Mouse (Mus musculus): ENCODE results near the gene Sart3.
"Not testable (repeated sequence)": the region's sequence is repeated elsewhere in the genome, so short reads cannot be mapped to it uniquely, and the experiment has no call there.

Gene Sart3

DNA sequence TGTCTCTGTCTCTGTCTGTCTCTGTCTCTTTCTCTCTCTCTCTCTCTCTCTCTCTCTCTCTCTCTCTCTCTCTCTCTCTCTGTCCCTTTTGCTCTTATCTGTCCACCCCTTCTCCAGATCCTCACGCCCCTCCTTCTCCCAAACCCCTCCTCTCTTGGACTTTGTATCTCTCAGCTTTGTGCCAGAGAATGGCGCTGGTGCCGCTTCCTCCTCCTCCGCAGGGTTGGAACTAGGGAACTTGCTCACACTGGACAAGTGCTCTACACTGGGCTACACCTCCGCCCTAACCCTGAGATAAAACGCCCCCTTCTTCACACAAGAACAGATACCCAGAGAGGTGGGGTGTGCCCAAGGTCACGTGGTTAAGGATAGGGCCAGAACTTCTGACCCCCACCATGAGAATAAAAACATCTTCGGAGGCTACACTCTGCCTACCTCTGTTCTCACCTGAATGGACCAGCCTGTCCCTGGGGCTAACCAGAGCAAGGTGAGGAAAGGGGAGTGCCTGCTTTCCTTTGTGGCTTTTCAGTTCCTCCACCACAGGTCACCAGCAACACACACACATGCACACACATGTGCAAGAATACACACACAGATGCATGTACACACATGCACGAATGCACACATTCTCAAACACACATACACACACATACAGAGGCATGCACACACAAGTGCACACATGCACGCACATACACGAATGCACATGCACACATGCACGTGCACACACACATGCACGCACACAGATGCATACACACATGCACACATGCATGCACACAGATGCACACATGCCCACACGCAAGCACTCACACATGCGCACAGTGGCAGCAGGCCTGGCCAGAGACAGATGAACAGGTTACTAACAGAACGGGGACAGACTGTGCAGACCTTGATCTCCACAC lies 19.1 kb upstream of the Sart3 start:
- no peak for DNase-seq (ENCODE audit: low read depth in 1 of 2, low spot score in 2 of 2)

DNA sequence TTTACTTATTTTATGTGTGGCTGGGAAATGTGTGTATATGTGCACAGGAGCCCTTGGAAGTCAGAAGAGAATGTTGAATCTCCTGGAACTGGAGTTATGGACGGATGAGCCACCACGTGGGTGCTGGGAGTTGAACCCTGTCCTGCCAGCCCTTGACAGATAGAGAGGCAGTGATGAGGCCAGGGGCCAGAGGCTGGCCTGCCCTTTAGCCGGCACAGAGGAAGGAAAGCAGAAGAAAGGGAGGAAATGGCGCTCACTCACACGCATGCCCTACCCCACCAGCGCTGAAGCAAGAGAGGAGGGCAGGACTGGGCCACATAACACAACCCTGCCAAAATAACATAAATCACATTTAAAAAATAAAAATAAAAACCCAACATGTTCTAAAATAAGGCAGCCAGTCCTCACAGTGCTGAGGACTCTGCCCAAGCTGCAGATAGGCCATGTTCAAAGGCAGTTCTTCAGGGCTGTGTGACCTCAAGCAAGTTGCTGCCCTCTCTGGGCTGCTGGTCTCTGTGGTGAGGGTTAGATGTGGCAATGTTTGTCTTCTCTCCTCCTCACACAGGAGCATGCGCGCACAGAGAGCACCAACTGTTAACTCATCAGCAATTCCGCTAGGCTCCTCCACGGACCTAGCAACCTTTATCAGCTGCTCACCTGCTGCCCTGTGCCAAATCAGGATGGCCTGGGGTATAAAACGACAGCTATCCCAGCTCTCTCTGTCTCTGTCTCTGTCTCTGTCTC lies 18.3 kb upstream of the Sart3 start:
- no peak for DNase-seq (ENCODE audit: low read depth in 1 of 2, low spot score in 2 of 2)

DNA sequence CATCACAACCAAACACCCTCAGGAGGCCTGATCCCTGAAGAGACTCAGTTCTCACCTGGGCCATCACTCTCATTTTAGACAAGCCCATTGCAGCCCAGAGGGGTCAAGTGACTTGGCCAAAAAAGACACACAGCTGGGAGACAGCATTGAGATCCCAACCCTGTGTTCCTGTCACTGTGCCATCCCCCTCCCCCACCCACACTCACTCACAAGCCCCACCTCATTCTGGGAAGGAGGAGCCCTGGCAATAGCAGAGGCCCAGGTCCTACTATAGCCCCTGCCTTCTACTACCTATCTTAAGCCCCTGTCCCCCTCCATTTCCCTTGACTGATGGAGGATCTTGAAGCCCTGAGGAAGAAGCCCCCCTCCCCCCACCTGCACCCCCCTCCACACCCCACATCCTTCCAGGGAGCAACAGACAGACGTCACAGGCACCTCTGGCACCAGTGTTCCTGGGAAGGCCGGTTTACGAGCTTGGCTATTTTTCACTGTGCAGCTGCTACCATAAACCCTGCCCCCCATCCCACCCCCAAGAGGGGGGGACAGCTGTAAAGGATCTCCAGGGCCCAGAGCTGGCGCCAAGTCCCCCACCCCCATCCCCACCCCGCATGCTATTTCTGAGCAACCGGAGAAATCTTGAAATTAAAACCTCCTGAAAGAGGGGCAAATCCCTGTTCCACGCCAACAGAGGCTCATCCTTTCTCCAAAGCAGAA lies 16.9 kb upstream of the Sart3 start:
- DNase-seq (ENCODE audit: low read depth in 1 of 2, low spot score in 2 of 2): no peak

DNA sequence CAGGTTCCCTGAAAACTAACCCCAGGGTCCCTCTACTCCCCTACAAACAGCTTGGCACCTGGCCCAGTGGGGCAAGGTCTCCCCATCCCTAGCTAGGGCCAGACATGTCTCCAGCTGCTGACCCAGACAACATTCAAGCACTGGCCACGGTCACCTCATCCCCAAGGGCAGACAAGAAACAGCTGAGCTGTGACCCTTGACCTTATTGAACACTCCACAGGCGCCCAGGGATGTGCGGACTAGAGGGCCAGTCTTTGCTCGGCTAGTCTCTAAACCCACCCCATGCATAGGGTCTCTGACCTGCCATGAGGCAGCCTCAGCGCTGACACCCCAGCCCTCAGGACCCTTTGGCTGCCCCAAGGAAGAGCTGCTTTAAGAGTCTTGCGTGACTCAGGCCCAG lies 16.3 kb upstream of the Sart3 start:
- DNase-seq (ENCODE audit: low read depth in 1 of 2, low spot score in 2 of 2): no peak

DNA sequence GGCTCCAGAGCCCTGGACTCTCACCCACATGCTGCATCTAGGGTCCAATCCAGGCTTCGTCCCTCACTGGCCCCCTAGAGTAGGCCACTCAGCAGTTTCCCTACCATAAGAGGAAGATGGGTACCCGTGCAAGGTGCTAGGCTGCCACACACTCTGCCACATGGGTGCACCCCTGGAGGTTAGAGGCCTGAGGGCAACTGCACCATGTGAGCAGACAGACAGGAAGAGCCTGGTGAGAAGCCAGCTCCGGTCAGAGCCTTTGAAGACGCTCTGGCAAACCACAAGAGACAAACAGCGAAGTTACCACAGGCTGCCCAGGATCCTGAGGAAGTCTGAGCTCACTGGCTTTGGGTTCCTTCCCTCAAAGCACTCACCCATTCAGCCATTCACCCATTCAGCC lies 14.7 kb upstream of the Sart3 start:
- no peak for DNase-seq (ENCODE audit: low read depth in 1 of 2, low spot score in 2 of 2)

DNA sequence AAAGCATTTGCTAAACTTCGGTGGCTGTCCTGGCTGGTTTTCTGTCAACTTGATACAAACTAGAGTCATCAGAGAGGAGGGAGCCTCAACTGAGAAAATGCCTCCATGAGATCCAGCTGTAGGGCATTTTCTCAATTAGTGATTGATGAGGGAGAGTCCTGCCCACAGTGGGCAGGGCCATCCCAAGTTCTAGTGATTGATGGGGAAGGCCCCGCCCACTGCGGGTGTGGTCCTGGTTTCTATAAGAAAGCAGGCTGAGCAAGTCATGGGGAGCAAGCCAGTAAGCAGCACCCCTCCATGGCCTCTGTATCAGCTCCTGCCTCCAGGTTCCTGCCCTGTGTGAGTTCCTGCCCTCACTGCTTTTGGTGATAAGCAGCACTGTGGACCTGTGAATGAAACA lies 11.8 kb upstream of the Sart3 start:
- not testable (repeated sequence) for DNase-seq (ENCODE audit: low read depth in 1 of 2, low spot score in 2 of 2)

DNA sequence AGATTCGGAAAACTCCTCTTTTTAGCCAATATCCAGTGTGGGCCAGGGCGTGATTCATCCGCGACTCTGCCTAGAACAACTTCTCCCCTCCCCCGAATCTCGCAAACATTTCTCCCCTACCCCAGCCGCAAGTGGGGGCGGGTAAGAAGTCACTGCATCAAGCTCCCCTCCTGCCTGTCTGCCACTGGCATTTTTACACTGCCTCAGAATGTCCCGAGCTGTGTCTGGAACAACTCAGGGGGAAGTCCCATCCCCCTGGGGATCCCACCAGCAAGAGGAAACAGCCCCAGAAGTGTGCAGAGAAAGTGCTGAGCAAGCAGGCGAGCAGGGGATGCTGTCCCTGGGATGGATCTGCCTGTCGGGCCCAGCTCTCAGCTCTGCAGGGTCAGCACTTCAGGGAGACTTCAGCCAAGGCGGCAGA lies 11.3 kb upstream of the Sart3 start:
- DNase-seq (ENCODE audit: low read depth in 1 of 2, low spot score in 2 of 2): no peak

DNA sequence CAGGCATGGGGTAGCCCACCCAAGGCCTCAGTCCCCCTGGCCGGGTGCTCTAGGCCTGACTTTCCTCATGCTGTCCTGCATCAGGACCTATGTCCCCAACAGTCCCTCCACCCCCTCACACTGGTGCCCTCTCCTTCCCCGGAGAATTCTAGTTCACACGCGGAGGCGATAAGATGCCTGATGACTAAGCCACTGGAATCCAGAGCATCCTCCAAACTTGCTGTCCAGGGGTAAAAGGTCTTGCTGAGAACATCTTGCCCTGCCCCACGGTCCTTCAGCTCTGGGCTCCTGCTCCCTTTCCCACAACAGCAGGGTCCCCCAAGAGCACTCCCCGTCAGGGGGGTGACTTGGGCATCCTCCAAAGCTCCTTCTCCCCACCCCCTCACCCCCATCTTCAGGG lies 10.3 kb upstream of the Sart3 start:
- DNase-seq (ENCODE audit: low read depth in 1 of 2, low spot score in 2 of 2): no peak

DNA sequence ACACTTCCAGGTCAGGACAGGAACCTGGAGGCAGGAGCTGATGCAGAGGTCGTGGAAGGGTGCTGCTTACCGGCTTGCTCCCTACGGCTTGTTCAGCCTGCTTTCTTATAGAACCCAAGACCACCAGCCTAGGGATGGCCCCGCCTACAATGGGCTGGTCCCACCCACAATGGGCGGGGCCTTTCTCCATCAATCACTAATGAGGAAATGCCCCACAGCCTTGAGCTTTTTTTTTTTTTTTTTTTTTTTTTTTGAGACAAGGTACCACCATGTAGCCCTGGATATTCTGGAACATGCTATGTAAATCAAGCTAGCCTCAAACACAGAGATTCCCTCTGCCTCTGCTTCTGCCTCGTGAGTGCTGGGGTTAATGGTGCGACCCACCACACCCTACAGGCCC lies 9.6 kb upstream of the Sart3 start:
- DNase-seq (ENCODE audit: low read depth in 1 of 2, low spot score in 2 of 2): no peak

DNA sequence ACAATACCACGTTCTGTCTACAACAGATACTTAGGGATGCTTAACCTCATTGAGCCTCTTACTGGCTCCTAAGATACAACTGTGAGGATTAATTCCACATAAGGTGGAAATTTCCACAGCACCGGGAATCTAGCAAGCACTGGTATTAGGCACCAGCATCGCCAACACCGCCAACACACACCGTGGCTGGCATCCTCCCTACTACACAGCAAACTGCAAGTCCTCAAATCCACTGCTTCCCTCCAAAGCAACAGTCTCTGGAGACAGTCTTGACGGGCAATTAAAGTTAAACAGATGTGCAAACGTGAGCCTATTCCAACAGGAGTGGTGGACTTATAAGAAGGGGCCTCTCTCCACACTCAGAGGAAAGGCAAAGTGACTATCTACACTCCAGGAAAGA lies 8.9 kb upstream of the Sart3 start:
- DNase-seq (ENCODE audit: low read depth in 1 of 2, low spot score in 2 of 2): no peak

DNA sequence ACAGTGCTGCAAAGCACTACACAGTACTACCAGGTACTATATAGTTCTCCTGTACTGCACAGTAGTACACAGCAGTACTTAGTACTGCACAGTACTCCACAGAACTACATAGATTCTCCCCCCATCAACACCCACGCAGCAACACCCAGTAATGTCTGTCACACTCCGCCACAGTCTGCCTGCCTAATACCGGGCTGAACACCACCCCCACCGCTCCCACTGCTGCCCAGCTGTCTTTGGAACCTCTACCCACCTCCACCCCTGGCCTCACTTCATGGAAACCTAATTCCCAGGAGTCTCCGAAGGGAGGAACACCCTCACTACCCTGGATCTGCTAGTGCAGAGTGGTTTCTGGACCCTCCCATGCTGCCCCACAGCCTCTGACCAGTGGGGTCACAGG lies 8.5 kb upstream of the Sart3 start:
- no peak for DNase-seq (ENCODE audit: low read depth in 1 of 2, low spot score in 2 of 2)

DNA sequence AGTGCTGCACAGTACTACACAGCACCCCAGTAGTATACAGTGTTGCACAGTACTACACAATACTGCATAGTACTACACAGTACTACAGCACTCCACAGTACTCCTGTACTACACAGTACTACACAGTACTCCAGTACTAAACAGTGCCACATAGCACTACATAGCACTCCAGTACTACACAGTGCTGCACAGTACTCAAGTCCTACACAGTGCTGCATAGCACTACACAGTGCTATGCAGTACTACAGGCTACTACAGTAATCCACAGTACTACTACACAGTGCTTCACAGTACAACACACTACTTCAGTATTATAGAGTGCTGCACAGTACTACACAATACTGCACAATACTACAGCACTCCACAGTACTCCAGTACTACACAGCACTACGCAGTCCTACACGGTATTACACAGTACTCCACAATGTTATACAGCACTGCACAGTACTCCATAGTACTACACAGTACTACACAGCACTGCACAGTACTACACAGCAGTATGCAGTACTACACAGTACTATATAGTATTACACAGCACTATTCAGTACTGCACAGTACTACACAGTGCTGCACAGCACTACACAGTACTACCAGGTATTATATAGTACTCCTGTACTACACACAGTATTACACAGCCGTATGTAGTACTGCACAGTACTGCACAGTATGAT lies 7.9 kb upstream of the Sart3 start:
- DNase-seq (ENCODE audit: low read depth in 1 of 2, low spot score in 2 of 2): no peak

DNA sequence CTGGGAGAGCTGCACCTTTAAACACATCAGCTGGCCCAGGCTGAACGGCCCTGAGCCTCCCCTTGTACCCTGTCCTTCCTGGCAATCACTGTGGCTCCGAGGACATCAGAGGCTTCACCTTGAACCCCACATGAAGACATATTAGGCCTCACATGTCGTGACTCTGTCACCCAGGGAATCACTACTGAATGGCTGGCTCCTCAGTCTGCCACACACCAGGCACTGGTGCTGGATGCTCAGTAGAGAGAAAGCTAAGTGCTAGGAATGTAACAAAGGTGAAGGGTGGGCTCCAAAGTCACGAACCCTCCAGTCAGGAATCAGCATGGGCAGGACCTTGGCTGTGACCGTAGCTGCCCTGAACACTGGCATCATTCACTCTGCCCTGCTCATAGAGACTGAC lies 7.3 kb upstream of the Sart3 start:
- no peak for DNase-seq (ENCODE audit: low read depth in 1 of 2, low spot score in 2 of 2)

DNA sequence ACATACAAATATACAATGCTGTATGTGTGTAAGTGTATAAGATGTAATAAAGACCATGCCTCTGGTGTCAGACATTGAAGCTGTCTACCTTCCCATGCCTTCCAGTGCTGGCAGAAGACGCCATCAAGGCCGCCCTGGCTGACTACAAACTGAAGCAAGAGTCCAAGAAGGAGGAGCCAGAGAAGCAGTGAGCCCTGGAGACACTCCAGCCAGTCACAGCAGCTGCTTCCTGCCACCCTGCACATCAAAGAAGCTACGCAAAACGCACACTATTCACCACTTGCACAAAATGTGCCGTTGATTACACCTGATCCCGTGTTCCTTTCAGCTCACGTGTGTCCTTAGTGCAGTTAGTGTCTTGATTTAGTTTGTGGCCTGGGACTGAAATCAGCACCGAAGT lies 5.4 kb upstream of the Sart3 start:
- DNase-seq (ENCODE audit: low read depth in 1 of 2, low spot score in 2 of 2): not testable (repeated sequence)

DNA sequence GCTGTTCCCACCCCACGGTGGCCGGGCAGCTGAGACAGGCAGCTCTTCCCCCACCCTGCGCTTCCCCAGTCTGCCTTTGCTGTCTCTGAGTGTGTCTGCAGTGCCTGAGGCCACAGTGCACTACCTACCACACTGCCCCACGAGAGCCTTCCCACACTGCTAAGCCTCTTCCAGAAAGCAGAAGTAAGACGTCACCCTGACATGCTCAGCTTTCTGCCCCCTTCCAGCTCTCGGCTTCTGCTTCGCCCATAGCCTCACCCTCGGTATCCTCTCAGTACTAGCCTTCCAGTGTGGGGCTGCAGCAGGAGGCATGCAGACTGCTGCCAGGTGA lies 4.6 kb upstream of the Sart3 start:
- DNase-seq (ENCODE audit: low read depth in 1 of 2, low spot score in 2 of 2): peak; percentile 57 to 76

DNA sequence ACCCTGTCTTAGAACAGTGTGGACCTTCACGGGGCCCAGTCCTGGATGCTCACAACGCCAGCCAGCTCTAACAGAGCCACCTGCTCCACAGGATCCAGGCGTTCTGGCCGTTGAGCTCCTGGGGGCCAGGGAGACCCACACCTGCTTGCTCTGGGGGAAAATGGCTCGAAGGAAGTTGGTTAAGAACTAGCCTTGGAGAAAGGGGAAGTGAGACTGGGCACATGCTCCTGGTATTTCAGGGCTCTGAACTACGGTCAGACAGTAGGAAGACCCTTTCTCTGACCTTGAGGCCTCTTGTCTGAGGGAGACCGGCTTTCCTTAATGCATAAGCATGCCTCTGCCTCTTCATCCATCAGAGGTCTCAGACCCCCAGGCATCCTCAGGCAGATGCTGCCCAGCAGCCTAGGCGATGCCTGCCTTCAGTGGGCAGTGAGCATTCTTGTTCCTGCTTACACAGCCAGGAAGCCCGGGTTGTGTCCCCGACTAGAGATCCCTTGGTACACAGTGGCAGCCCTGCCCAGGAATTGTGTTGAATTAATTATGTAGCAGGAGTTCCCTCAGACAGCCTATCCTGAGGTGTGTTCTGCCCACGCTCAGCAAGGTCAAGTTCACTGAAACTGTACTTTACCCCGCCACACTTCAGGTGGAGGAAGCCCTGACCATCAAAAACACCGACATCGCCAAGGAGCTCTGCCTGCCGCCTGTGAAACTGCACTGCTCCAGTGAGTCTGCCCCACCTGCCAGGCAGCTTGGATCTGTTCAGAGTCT lies 4.0 kb upstream of the Sart3 start:
- DNase-seq (ENCODE audit: low read depth in 1 of 2, low spot score in 2 of 2): peak; percentile 31 to 57

DNA sequence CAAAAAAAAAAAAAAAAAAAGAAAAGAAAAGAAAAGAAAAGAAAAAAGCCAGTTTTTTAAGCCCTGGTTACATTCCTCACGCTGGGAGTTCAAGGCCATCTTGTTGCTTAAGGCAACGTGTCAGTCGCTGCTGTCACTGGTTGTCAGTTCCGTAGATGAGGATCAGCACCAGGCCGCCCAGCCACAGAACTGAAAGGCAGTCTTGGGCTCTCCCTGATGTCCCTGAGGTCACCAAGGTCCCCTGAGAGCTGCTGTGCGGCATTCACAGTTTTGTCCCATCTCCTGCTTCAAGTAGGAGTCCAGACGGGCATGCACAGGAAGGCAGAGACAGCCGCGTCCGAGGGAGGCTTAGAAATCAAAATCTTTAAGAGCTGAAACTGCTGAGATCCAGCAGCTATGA lies 3.3 kb upstream of the Sart3 start:
- no peak for DNase-seq (ENCODE audit: low read depth in 1 of 2, low spot score in 2 of 2)

DNA sequence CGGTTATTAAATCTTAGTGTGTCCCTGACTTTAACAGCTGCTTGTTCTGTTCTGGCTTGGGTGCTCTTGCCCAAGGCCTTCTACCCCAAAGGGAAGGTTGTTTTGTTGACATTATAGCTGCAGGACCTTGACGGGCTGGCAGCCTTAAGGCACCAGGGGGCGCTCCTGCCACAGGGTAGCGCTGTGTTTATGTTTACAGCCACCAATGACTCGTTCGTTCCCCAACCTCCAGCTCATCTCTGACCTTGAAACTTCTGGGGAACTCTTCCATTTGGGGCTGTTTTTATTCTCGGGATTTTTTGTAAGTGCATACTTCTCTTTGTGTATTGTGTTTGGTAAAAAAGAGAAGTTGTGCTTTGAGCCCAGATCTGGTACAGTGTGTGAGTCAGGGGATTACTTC lies 1.4 kb upstream of the Sart3 start:
- DNase-seq (ENCODE audit: low read depth in 1 of 2, low spot score in 2 of 2): peak; percentile 78 to 96

DNA sequence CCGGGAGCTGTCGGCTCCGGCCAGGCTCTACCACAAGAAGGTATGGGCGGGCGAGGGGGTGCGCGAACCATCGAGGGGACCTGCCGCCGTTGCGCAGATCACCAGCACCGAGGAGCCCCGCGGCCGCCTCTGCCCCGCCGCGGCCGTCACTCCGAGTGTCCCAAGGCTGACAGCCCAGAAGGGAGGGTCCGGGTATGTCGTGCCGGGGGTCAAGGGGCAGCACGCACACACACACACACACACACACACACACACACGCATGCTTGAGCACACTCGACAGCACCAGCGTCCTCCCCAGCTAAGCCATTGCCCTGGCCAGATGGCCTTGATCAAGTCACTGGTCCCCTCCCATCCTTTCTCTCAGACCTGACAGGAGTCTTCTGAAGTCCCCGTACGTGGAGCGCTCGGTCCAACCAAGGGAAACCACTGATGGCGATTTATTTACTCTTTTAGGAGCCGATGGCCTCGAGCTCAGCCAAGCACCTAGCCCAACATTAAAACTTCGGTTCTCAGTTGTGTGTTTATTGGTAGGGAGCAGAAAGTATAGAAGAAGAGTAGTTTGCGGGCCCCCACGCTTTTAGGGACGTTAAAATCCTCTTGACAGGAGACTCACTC lies 702 bp upstream of the Sart3 start:
- DNase-seq (ENCODE audit: low read depth in 1 of 2, low spot score in 2 of 2): no peak
